Mouse (Mus musculus) liver, embryonic 18 days (tissue): ENCODE data around the gene Pigz. TPM values are rescaled to one million over a fixed set of nuclear protein-coding genes. Genes with fewer than 3 reads are reported as not detected.

ENCODE experiments used
- polyA plus RNA-seq: library from polyadenylated mRNA; depleted of rRNA; stranded (reverse); fragments of >200 nt; gene quantifications from 2 replicates; pipeline ENCODE4 v1.2.3, GENCODE M21; 2012; rRNA removed

Pigz gene
- polyA plus RNA-seq: 0.20 TPM in 2 replicates

DNA sequence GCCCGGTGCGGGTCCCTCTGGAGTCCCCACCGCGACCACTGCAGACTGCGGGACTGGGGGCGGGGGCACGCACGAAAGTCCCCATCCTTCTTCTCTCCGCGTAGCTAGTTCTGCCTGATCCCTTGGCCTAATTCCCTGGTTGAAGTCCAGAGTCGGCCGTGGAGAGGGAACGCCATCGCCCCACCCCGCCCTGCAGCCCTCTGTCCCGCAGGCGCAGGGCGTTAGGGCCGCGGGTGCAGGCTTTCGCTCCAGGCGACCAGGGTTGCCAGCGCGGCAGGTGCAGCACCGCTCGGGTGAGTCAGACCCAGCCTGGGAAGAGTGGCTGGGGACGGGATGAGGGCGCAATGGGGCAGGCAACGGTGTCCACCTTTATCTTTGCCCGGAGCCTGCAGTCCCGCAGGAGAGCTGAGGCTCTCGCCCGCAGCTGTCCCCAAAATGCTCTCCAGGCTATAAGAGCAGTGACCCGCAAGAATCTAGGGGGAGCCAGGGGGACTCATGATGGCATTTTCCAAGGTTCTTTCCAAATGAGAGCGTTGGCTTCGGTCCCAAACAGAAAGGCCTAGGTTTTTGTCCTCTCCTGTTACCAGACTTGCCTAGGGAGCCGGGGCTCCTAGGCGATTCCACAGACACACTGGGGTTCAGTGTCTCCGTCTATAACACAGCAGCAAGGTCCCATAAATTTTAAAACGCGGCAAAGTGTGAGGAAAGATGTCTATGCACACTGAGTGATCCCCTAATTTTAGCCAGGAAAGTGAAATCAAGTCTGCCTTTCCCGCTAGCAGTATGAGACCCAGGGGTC, at the start of gene Pigz:
Gene Pigz, plus strand, starts transcription at position 101 of the 799 bp plus-strand sequence.

DNA sequence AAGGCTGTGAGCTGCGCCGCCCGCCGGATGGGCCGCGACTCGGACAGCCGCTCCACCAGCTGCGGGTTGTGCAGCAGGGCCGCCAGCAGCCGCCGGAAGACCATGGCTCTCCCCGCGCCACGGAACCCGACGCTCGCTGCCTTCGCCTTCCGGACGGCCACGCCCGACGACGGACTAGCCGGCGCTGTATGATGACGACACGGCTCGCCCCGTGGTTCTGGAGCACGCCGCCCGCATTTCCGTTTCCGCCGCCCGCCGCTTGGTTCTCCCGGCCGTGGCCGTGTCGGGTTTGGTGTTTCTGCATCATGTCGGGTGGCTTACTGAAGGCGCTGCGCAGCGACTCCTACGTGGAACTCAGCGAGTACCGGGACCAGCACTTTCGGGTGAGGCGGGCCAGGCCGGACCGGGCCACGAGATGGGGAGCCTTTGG, 14.7 kb downstream of the Pigz start, which contains the start of the genes 0610012G03Rik and Ncbp2:
Gene 0610012G03Rik, minus strand, starts transcription at position 150 of the 430 bp plus-strand sequence.
Gene Ncbp2, plus strand, starts transcription at position 169 of the 430 bp plus-strand sequence.

Other genes with a start within 250 kb of the Pigz start
- 0.02 and 0.29 TPM in 2 replicates for gene Meltf, start 55.0 kb upstream of the Pigz start, polyA plus RNA-seq
- 26.2 and 29.5 TPM in 2 replicates for gene 0610012G03Rik, start 14.6 kb downstream of the Pigz start, polyA plus RNA-seq
- gene Ncbp2, start 14.7 kb downstream of the Pigz start, polyA plus RNA-seq: 16.4 and 18.3 TPM in 2 replicates
- gene Senp5, start 69.4 kb downstream of the Pigz start, polyA plus RNA-seq: 5.3 and 5.4 TPM in 2 replicates
- 7.3 and 8.4 TPM in 2 replicates for gene Pak2, start 145.5 kb downstream of the Pigz start, polyA plus RNA-seq
- gene Pigx, start 165.9 kb downstream of the Pigz start, polyA plus RNA-seq: 36.2 and 37.8 TPM in 2 replicates
- gene Cep19, start 165.9 kb downstream of the Pigz start, polyA plus RNA-seq: 4.6 and 4.7 TPM in 2 replicates
- 16.9 and 17.5 TPM in 2 replicates for gene Nrros, start 231.7 kb downstream of the Pigz start, polyA plus RNA-seq
- 0.59 and 0.71 TPM in 2 replicates for gene Bex6, start 246.0 kb downstream of the Pigz start, polyA plus RNA-seq